Mouse (Mus musculus) lung, postnatal 0 days (tissue): ENCODE measurements at regions not wholly inside any gene's neighbourhood (a gene's known extent, or its start where the extent isn't known, plus 50 kb on each side); places are given as distances from the start of the nearest gene placed in this dataset.

Source experiments
- ATAC-seq: fragments of 200-750 bp; cut with Nextera tagmentation; 2 replicates; pipeline ENCODE4 v1.8.0; 2017; ENCODE audit warnings: moderate library complexity
- DNase-seq: peaks from one replicate; pipeline ENCODE4 v3.0.0-alpha.2; 2016; ENCODE audit warnings: low spot score
- H3K27ac ChIP-seq: fragments of 300-500 bp; sonication (generic); 2 replicates; pipeline ENCODE4 v1.5.1; 2014; ENCODE audit warnings: antibody characterized with exemption, mild to moderate bottlenecking, low read length, mixed read lengths
- H3K27me3 ChIP-seq: fragments of 300-500 bp; sonication (generic); replicated peaks from 2 replicates; pipeline ENCODE4 v1.6.1; 2014; ENCODE audit warnings: low read length, mixed read lengths; ENCODE audit not compliant: insufficient read depth
- H3K36me3 ChIP-seq: fragments of 300-500 bp; sonication (generic); 2 replicates; pipeline ENCODE4 v1.6.1; 2014; ENCODE audit warnings: low read length, mixed read lengths; ENCODE audit not compliant: insufficient read depth
- H3K4me1 ChIP-seq: fragments of 300-500 bp; sonication (generic); 2 replicates; pipeline ENCODE4 v1.6.1; 2014; ENCODE audit warnings: antibody characterized with exemption, low read depth, low read length, mixed read lengths; ENCODE audit not compliant: insufficient read depth
- H3K4me2 ChIP-seq: fragments of 300-500 bp; sonication (generic); replicated peaks from 2 replicates; pipeline ENCODE4 v1.6.1; 2014; ENCODE audit warnings: low read depth, mild to moderate bottlenecking, low read length, moderate library complexity, mixed read lengths
- H3K4me3 ChIP-seq: fragments of 300-500 bp; sonication (generic); 2 replicates; pipeline ENCODE4 v1.5.1; 2014; ENCODE audit warnings: low read depth, low read length
- H3K9ac ChIP-seq: fragments of 300-500 bp; sonication (generic); replicated peaks from 2 replicates; pipeline ENCODE4 v1.6.1; 2014; ENCODE audit warnings: low read depth, mild to moderate bottlenecking
- H3K9me3 ChIP-seq: fragments of 300-500 bp; sonication (generic); 2 replicates; pipeline ENCODE4 v1.6.1; 2016; ENCODE audit warnings: low read length, mixed read lengths
- CTCF ChIP-seq: IDR thresholded peaks from 2 replicates; pipeline ENCODE4 v1.5.1; 2016; ENCODE audit warnings: antibody characterized with exemption, mild to moderate bottlenecking
- EP300 ChIP-seq: IDR thresholded peaks from 2 replicates; pipeline ENCODE4 v1.6.1; 2016; ENCODE audit warnings: antibody characterized with exemption, mild to moderate bottlenecking, control low read depth
- WGBS: fragments of 180-500 bp; shearing (Covaris S2); extraction: QIAGEN DNeasy Blood & Tissue Kit; methylation state at CpG from one replicate; pipeline ENCODE4 v1.1.7; 2014; 5-methylcytosine and 5-hydroxymethylcytosine counted together

GRCm38 (mm10) chr3:49648040-49648894 is 108.9 kb downstream of the Pcdh18 start:
- Histone ChIP-seq H3K4me2 (no peak overlapping the region), H3K9me3 (no peaks in the 10 kb centered on the region), H3K27ac (no peak overlapping the region), H3K27me3 (no peaks in the 10 kb centered on the region), H3K4me1 (no peaks in the 10 kb centered on the region), H3K4me3 (no peak overlapping the region), H3K9ac (no peak overlapping the region), H3K36me3 (no peaks in the 10 kb centered on the region)
- no peak for ATAC-seq
- TF ChIP-seq EP300 (no peak), CTCF (no peak)
- 74% methylated on average over 5 of the region's 5 CpGs for WGBS
- DNase-seq, result peak; percentile 34

DNA sequence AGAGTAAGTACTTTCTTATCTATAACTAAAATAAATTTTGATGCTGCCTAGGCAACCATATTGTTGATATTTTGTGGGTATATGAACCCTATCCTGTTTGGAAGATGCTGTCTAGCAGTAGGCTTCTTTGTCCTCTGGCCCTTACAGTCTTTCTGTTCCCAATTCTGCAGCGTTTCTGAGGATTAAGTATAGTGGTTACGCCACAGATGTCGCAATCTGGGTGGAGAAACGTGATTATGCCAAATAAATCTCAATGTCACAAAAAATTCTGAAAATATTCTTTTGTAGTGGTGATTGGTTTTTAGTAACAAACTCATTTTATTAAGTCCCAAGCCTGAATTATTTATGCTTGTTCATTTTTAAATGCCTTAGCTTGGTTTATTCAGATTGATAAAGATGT is 112.1 kb downstream of the Pcdh18 start:
- Histone ChIP-seq H3K27me3 (no peaks in the 10 kb centered on the region), H3K9me3 (no peaks in the 10 kb centered on the region), H3K4me1 (no peaks in the 10 kb centered on the region), H3K4me2 (no peak overlapping the region), H3K9ac (no peak overlapping the region), H3K36me3 (no peaks in the 10 kb centered on the region), H3K27ac (no peak overlapping the region), H3K4me3 (no peak overlapping the region)
- TF ChIP-seq CTCF, result no peak
- WGBS, result 75% methylated on average over 4 of the region's 4 CpGs
- ATAC-seq (no peak), DNase-seq (no peak)

DNA sequence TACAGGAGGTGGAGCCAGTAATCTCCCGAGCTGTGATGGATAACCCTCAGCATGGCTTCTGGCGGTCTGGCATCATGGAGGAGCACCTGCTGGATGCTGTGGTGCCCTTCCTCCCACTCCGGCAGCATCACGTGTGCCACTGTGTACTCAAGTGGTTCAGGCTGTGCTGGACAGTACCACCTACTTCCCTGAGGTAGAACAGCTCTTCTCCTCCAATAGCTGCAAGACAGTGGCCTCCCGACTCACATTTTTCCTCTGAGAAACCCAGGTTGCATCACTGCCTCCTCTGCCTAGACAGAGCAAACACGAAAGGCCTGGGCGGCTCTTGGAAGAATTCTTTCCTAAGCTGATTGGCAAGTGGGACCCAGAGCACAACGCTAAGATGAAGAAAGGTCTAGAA is 113.3 kb downstream of the Pcdh18 start:
- H3K9ac ChIP-seq, result no peak overlapping the region
- TF ChIP-seq EP300, result no peak
- TF ChIP-seq CTCF, result no peak
- H3K4me1 ChIP-seq, result no peaks in the 10 kb centered on the region
- DNase-seq, result no peak
- no peaks in the 10 kb centered on the region for H3K27me3 ChIP-seq
- no peaks in the 10 kb centered on the region for H3K9me3 ChIP-seq
- H3K27ac ChIP-seq, result no peak overlapping the region
- no peak overlapping the region for H3K4me3 ChIP-seq
- H3K4me2 ChIP-seq, result no peak overlapping the region
- no peaks in the 10 kb centered on the region for H3K36me3 ChIP-seq
- 81% methylated on average over 8 of the region's 8 CpGs for WGBS
- ATAC-seq, result no peak

DNA sequence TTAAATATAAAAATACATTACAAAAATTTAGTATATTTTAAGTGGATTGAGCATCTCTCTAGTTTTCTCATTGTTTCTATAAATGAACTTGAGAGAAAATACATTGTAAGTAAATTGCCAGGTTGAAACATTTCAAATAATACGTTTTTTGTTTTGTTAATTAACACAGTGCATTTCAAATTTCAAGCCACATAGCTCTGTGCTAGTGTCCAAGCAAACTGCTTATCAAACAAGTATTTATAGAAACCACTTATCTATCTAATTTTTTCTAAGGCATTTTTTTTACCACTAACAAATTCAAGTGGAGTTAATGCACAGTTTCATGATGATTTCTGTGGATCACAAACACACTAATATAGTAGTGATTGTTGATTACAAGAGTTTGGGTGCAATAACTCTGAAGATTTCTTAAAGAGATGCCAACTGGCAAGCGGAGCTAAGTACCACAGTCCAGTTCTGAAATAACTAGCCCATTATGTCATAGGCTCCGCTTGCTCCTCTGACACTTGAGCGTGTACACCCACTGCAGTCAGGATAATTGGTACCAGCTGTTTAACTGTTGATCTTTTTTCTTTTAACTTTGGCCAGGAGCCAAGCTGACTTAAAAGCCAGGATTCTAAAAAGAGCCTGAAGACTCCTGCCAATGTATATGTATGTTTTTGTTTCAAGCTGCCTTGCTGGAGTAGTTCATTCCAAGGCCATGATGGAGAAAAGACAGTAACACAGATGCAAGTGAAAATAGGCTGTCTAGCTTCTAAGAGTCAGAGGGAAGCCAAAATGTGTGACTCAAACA is 115.0 kb downstream of the Pcdh18 start:
- Histone ChIP-seq H3K4me3 (no peak overlapping the region), H3K27me3 (no peaks in the 10 kb centered on the region), H3K36me3 (no peaks in the 10 kb centered on the region), H3K9ac (no peak overlapping the region), H3K9me3 (no peaks in the 10 kb centered on the region), H3K4me2 (no peak overlapping the region), H3K27ac (no peak overlapping the region), H3K4me1 (no peaks in the 10 kb centered on the region)
- ATAC-seq (peak; percentile 97), DNase-seq (peak; percentile 85)
- WGBS, result 21% methylated on average over 4 of the region's 4 CpGs
- TF ChIP-seq EP300, result peak; percentile 78
- TF ChIP-seq CTCF, result no peak

GRCm38 (mm10) chr3:49641411-49641810 is 115.7 kb downstream of the Pcdh18 start:
- Histone ChIP-seq H3K36me3 (no peaks in the 10 kb centered on the region), H3K27me3 (no peaks in the 10 kb centered on the region), H3K4me2 (no peak overlapping the region), H3K4me3 (no peak overlapping the region), H3K9me3 (no peaks in the 10 kb centered on the region), H3K4me1 (no peaks in the 10 kb centered on the region), H3K9ac (no peak overlapping the region), H3K27ac (no peak overlapping the region)
- TF ChIP-seq EP300, result no peak
- TF ChIP-seq CTCF, result no peak
- ATAC-seq (no peak), DNase-seq (peak; percentile 7)
- 81% methylated on average over 1 of the region's 1 CpGs for WGBS

DNA sequence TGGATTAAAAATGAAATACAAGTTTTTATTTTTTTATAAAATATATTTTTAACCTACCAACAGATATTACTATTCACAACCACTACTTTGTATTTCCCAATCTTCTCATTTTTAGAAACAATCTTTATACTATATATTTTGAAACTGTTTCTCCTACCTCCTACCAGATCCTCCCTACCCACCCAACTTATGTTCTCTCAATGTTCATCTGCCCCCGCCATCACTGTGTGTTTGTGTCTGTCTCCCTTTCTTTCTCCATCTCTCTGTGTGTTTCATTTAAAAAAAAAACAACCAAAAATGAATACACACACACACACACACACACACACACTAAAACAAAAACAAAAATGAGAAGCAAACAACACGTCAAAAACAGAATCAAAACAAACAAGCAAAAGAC is 118.5 kb downstream of the Pcdh18 start:
- Histone ChIP-seq H3K4me3 (no peak overlapping the region), H3K9ac (no peak overlapping the region), H3K27me3 (no peaks in the 10 kb centered on the region), H3K9me3 (no peaks in the 10 kb centered on the region), H3K27ac (no peak overlapping the region), H3K36me3 (no peaks in the 10 kb centered on the region), H3K4me1 (no peaks in the 10 kb centered on the region), H3K4me2 (no peak overlapping the region)
- DNase-seq (no peak), ATAC-seq (no peak)
- TF ChIP-seq EP300, result no peak
- TF ChIP-seq CTCF, result no peak
- 73% methylated on average over 2 of the region's 2 CpGs for WGBS
